Mouse (Mus musculus) cortical plate, adult 2 months (tissue): ENCODE measurements around the gene Hpgds.

Experiments used
- CTCF ChIP-seq: fragments of 200-500 bp; IDR thresholded peaks from 2 replicates; pipeline ENCODE4 v1.5.1; 2011; ENCODE audit warnings: mild to moderate bottlenecking, control low read depth, low read length; ENCODE audit not compliant: insufficient read depth; ENCODE audit errors: extremely low read depth
- POLR2A ChIP-seq: fragments of 200-500 bp; IDR thresholded peaks from 2 replicates; pipeline ENCODE4 v1.6.1; 2011; ENCODE audit warnings: mild to moderate bottlenecking, low read length, control low read depth; ENCODE audit not compliant: insufficient read depth; ENCODE audit errors: extremely low read depth

- TF ChIP-seq CTCF (no peak), POLR2A (no peak)
Measured at GRCm38 (mm10) chr6:65117540-65117939, 27.2 kb downstream of the Hpgds start.
